Mouse (Mus musculus): ENCODE measurements around the gene Trim16. TPM values are rescaled to one million over a fixed set of nuclear protein-coding genes. Genes with fewer than 3 reads are reported as not detected.

Trim16 gene
- total and polyA plus RNA-seq, 2 experiments from 2014 or later, result 4.8 to 4.9 TPM

GRCm38 (mm10) chr11:62827911-62828310 is 7.9 kb downstream of the Trim16 start:
- ATAC-seq (no peak), DNase-seq (no peak)
- 88% methylated on average over 3 of the region's 3 CpGs for WGBS
- no peaks in the 10 kb centered on the region for H3K36me3 ChIP-seq (ENCODE audit: insufficient read depth)
- H3K9ac ChIP-seq, result no peak overlapping the region
- no peak overlapping the region for H3K4me3 ChIP-seq (ENCODE audit: low read depth, low read length)
- H3K4me1 ChIP-seq (ENCODE audit: insufficient read depth), result no peaks in the 10 kb centered on the region
- no peak overlapping the region for H3K4me2 ChIP-seq (ENCODE audit: low read depth)
- H3K9me3 ChIP-seq (ENCODE audit: low read length), result no peaks in the 10 kb centered on the region
- H3K27ac ChIP-seq (ENCODE audit: low read depth, low read length), result no peak overlapping the region
- H3K27me3 ChIP-seq (ENCODE audit: insufficient read depth, low read length), result no peaks in the 10 kb centered on the region
- no peak for TF ChIP-seq CTCF (IDR thresholded peaks at IDR 0.05; ENCODE audit: low read depth)

- ATAC-seq (no peak), DNase-seq (no peak)
- TF ChIP-seq CTCF (IDR thresholded peaks at IDR 0.05; ENCODE audit: low read depth), result no peak
- no peaks in the 10 kb centered on the region for H3K9me3 ChIP-seq (ENCODE audit: low read length)
- H3K4me3 ChIP-seq (ENCODE audit: low read depth, low read length), result no peak overlapping the region
- no peak overlapping the region for H3K9ac ChIP-seq
- no peaks in the 10 kb centered on the region for H3K36me3 ChIP-seq (ENCODE audit: insufficient read depth)
- H3K4me1 ChIP-seq (ENCODE audit: insufficient read depth), result no peaks in the 10 kb centered on the region
- no peaks in the 10 kb centered on the region for H3K27me3 ChIP-seq (ENCODE audit: insufficient read depth, low read length)
- H3K27ac ChIP-seq (ENCODE audit: low read depth, low read length), result no peak overlapping the region
- no peak overlapping the region for H3K4me2 ChIP-seq (ENCODE audit: low read depth)
- 85% methylated on average over 2 of the region's 2 CpGs for WGBS
These were observed 10.4 kb downstream of the Trim16 start for GRCm38 (mm10) chr11:62830387-62830786.

GRCm38 (mm10) chr11:62831906-62832305 is 11.9 kb downstream of the Trim16 start:
- no peak overlapping the region for H3K9ac ChIP-seq
- H3K9me3 ChIP-seq (ENCODE audit: low read length), result no peaks in the 10 kb centered on the region
- no peak overlapping the region for H3K4me3 ChIP-seq (ENCODE audit: low read depth, low read length)
- H3K27ac ChIP-seq (ENCODE audit: low read depth, low read length), result no peak overlapping the region
- H3K4me2 ChIP-seq (ENCODE audit: low read depth), result no peak overlapping the region
- H3K27me3 ChIP-seq (ENCODE audit: insufficient read depth, low read length), result no peaks in the 10 kb centered on the region
- no peak for TF ChIP-seq CTCF (IDR thresholded peaks at IDR 0.05; ENCODE audit: low read depth)
- no peaks in the 10 kb centered on the region for H3K36me3 ChIP-seq (ENCODE audit: insufficient read depth)
- ATAC-seq (no peak), DNase-seq (no peak)
- H3K4me1 ChIP-seq (ENCODE audit: insufficient read depth), result no peaks in the 10 kb centered on the region

- 86% methylated on average over 5 of the region's 5 CpGs for WGBS
These were observed 24.5 kb downstream of the Trim16 start for GRCm38 (mm10) chr11:62844562-62844961.

GRCm38 (mm10) chr11:62845730-62846129 is 25.7 kb downstream of the Trim16 start:
- no peak for ATAC-seq
- no peaks in the 10 kb centered on the region for H3K27me3 ChIP-seq (ENCODE audit: insufficient read depth, low read length)

More at GRCm38 (mm10) chr11:62844562-62844961, 24.5 kb downstream of the Trim16 start:
- Histone ChIP-seq H3K4me2 (ENCODE audit: low read depth) (no peak overlapping the region), H3K36me3 (ENCODE audit: insufficient read depth) (no peaks in the 10 kb centered on the region), H3K9ac (no peak overlapping the region), H3K27ac (ENCODE audit: low read depth, low read length) (no peak overlapping the region), H3K4me3 (ENCODE audit: low read depth, low read length) (no peak overlapping the region), H3K9me3 (ENCODE audit: low read length) (no peaks in the 10 kb centered on the region), H3K4me1 (ENCODE audit: insufficient read depth) (no peaks in the 10 kb centered on the region), H3K27me3 (ENCODE audit: insufficient read depth, low read length) (no peaks in the 10 kb centered on the region)
- ATAC-seq (no peak), DNase-seq (no peak)
- no peak for TF ChIP-seq CTCF (IDR thresholded peaks at IDR 0.05; ENCODE audit: low read depth)

GRCm38 (mm10) chr11:62846961-62847654 is 27.1 kb downstream of the Trim16 start, which contains the start of gene Fbxw10:
TSS of gene Fbxw10 (plus strand) at chr11:62847069.
- no peaks in the 10 kb centered on the region for H3K9me3 ChIP-seq (ENCODE audit: low read length)
- H3K4me2 ChIP-seq (ENCODE audit: low read depth), result peak within 1 kb of the TSS; percentile 6; the same call in 1 of the 2 replicates
- 29% methylated on average over 12 of the region's 12 CpGs for WGBS
- no peak within 1 kb of the TSS for H3K27ac ChIP-seq (ENCODE audit: low read depth, low read length)
- no peak within 1 kb of the TSS for H3K9ac ChIP-seq
- H3K4me1 ChIP-seq (ENCODE audit: insufficient read depth), result no peaks in the 10 kb centered on the region
- H3K36me3 ChIP-seq (ENCODE audit: insufficient read depth), result no peaks in the 10 kb centered on the region
- TF ChIP-seq CTCF (IDR thresholded peaks at IDR 0.05; ENCODE audit: low read depth), result no peak
- no peak for ATAC-seq
- no peak within 1 kb of the TSS for H3K4me3 ChIP-seq (ENCODE audit: low read depth, low read length)
- H3K27me3 ChIP-seq (ENCODE audit: insufficient read depth, low read length), result no peaks in the 10 kb centered on the region
- DNase-seq, result peak; percentile 29

More at GRCm38 (mm10) chr11:62845730-62846129, 25.7 kb downstream of the Trim16 start:
- Histone ChIP-seq H3K36me3 (ENCODE audit: insufficient read depth) (no peaks in the 10 kb centered on the region), H3K4me3 (ENCODE audit: low read depth, low read length) (no peak overlapping the region), H3K9ac (no peak overlapping the region), H3K27ac (ENCODE audit: low read depth, low read length) (no peak overlapping the region), H3K4me2 (ENCODE audit: low read depth) (no peak overlapping the region), H3K9me3 (ENCODE audit: low read length) (no peaks in the 10 kb centered on the region), H3K4me1 (ENCODE audit: insufficient read depth) (no peaks in the 10 kb centered on the region)
- no peak for DNase-seq
- no peak for TF ChIP-seq CTCF (IDR thresholded peaks at IDR 0.05; ENCODE audit: low read depth)
- 80% methylated on average over 3 of the region's 3 CpGs for WGBS

- ATAC-seq (no peak), DNase-seq (no peak)
- H3K36me3 ChIP-seq (ENCODE audit: insufficient read depth), result no peaks in the 10 kb centered on the region
- no peaks in the 10 kb centered on the region for H3K9me3 ChIP-seq (ENCODE audit: low read length)
- no peak overlapping the region for H3K27ac ChIP-seq (ENCODE audit: low read depth, low read length)
- 65% methylated on average over 4 of the region's 4 CpGs for WGBS
- no peak overlapping the region for H3K9ac ChIP-seq
- no peak overlapping the region for H3K4me2 ChIP-seq (ENCODE audit: low read depth)
- H3K27me3 ChIP-seq (ENCODE audit: insufficient read depth, low read length), result no peaks in the 10 kb centered on the region
- no peak overlapping the region for H3K4me3 ChIP-seq (ENCODE audit: low read depth, low read length)
- H3K4me1 ChIP-seq (ENCODE audit: insufficient read depth), result no peaks in the 10 kb centered on the region
- TF ChIP-seq CTCF (IDR thresholded peaks at IDR 0.05; ENCODE audit: low read depth), result no peak
These were observed 27.7 kb downstream of the Trim16 start for GRCm38 (mm10) chr11:62847655-62848191.
